Mouse (Mus musculus) heart, embryonic 15.5 days (tissue): ENCODE data around the gene Ndufs1. TPM values are rescaled to one million over a fixed set of nuclear protein-coding genes. Genes with fewer than 3 reads are reported as not detected.
"Not testable (repeated sequence)": the region's sequence is repeated elsewhere in the genome, so short reads cannot be mapped to it uniquely, and the experiment has no call there.

Experiments
- ATAC-seq: fragments of 200-750 bp; cut with Nextera tagmentation; replicated peaks from 2 replicates; pipeline ENCODE4 v1.8.0; 2017; ENCODE audit warnings: low read depth, moderate TSS enrichment; ENCODE audit not compliant: insufficient number of reproducible peaks, insufficient read depth, low FRiP score
- H3K27ac ChIP-seq: fragments of 300-500 bp; sonication (generic); 2 replicates; pipeline ENCODE4 v1.5.1; 2015; ENCODE audit warnings: mild to moderate bottlenecking, inconsistent platforms
- H3K27me3 ChIP-seq: fragments of 300-500 bp; sonication (generic); 2 replicates; pipeline ENCODE4 v1.6.1; 2015; ENCODE audit warnings: inconsistent platforms
- H3K36me3 ChIP-seq: fragments of 300-500 bp; sonication (generic); 2 replicates; pipeline ENCODE4 v1.6.1; 2015; ENCODE audit warnings: mild to moderate bottlenecking, inconsistent platforms
- H3K4me1 ChIP-seq: fragments of 300-500 bp; sonication (generic); replicated peaks from 2 replicates; pipeline ENCODE4 v1.6.1; 2015; ENCODE audit warnings: inconsistent platforms
- H3K4me2 ChIP-seq: fragments of 300-500 bp; sonication (generic); 2 replicates; pipeline ENCODE4 v1.6.1; 2015; ENCODE audit warnings: inconsistent platforms, mild to moderate bottlenecking, moderate library complexity
- H3K4me3 ChIP-seq: fragments of 300-500 bp; sonication (generic); 2 replicates; pipeline ENCODE4 v1.5.1; 2015; ENCODE audit warnings: mild to moderate bottlenecking, inconsistent platforms
- H3K9ac ChIP-seq: fragments of 300-500 bp; sonication (generic); 2 replicates; pipeline ENCODE4 v1.6.1; 2015; ENCODE audit warnings: mild to moderate bottlenecking, inconsistent platforms
- H3K9me3 ChIP-seq: fragments of 300-500 bp; sonication (generic); replicated peaks from 2 replicates; pipeline ENCODE4 v1.6.1; 2016; ENCODE audit warnings: inconsistent platforms
- WGBS: fragments of 180-500 bp; shearing (Covaris S2); methylation state at CpG from one replicate; pipeline ENCODE4 v1.1.7; 2015; ENCODE audit warnings: mixed read lengths; 5-methylcytosine and 5-hydroxymethylcytosine counted together
- polyA plus RNA-seq: library from polyadenylated mRNA; unstranded; fragments of >200 nt; fragmentation: Nextera tagmentation; extraction: Ambion mirVana; gene quantifications from 2 replicates; pipeline ENCODE4 v1.2.1, GENCODE M21; 2015

Ndufs1 gene
- polyA plus RNA-seq, 1 experiment from 2014 or later, result 378 TPM

DNA sequence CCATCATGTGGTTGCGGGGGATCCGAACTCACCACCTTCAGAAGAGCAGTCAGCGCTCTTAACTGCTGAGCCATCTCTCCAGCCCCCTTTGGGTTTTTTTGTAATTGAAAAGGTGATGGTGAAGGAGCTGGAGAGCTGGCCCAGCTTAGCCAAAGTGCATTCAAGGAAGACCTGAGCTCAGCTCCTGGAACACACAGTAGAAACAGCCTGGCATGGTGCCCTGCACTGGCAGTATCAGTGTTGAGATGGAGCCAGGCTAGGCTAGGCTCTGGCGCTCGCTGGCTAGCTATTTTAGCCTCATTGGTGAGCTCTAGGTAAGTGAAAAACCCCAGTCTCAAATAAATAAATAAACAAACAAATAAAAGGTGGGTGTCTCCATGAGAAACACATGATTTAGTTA is 5.6 kb upstream of the Ndufs1 start:
- WGBS, result 70% methylated on average over 5 of the region's 5 CpGs
- Histone ChIP-seq H3K9me3 (no peaks in the 10 kb centered on the region), H3K27me3 (no peaks in the 10 kb centered on the region), H3K9ac (no peak overlapping the region), H3K4me2 (no peak overlapping the region), H3K4me1 (peaks cover 16% of the 10 kb centered on the region), H3K4me3 (no peak overlapping the region), H3K27ac (no peak overlapping the region), H3K36me3 (peaks cover 29% of the 10 kb centered on the region)
- no peak for ATAC-seq

DNA sequence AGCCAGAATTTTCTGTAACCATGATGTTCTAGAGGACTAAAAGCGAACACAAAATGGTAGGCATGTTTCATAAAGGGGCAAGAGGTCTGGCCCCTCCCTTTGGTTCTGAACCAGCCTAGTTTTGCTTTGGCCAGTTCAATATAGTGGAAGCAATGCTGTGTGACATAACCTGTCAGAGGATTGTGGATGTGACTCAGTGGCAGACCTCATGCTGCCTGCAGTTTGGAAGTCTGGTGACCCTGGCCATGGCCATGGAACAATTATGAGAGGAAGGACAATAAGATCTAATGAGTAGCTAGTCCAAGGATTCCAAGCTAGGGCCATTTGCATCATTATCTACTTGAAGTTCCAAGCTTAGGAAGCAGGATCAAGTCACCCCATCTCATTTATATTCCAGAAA is 4.8 kb upstream of the Ndufs1 start:
- no peak for ATAC-seq
- no peak overlapping the region for H3K4me3 ChIP-seq
- no peak overlapping the region for H3K4me2 ChIP-seq
- 98% methylated on average over 1 of the region's 1 CpGs for WGBS
- H3K36me3 ChIP-seq, result peaks cover 29% of the 10 kb centered on the region
- H3K4me1 ChIP-seq, result peaks cover 16% of the 10 kb centered on the region
- H3K27ac ChIP-seq, result no peak overlapping the region
- H3K9me3 ChIP-seq, result no peaks in the 10 kb centered on the region
- H3K9ac ChIP-seq, result no peak overlapping the region
- no peaks in the 10 kb centered on the region for H3K27me3 ChIP-seq

DNA sequence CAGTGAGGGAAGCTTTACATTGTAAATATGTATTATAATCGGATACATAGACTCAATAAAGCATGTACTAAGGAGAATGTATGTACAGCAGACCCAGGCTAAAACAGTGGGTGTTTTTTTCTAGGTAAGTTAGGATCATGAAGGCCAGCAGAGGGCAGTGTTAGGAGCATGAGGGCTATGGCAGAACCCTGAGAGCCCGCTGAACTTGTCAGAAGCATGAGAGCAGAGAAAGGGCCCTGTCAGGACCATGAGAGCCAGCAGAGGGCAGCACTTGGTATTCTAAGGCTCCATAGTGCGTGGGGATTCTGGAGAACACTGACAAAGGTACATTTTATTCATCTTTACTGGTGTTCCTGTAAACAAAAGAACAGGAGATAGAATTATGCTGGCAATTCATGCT is 4.4 kb upstream of the Ndufs1 start:
- H3K36me3 ChIP-seq, result peaks cover 29% of the 10 kb centered on the region
- peak; percentile 78 for ATAC-seq

DNA sequence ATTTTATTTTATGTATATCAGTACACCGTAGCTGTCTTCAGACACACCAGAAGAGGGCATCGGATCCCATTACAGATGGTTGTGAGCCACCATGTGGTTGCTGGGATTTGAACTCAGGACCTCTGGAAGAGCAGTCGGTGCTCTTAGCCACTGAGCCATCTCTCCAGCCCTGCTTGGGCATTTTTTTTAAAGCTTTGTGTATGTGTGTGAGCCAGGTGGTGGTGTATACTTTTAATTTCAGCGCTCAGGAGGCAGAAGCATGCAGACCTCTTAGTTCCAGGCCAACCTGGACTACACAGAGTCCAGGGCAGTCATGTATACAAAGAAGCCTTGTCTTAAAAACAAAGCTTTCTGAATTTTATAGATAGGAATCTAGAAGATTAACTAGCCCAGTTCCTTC is 3.9 kb upstream of the Ndufs1 start:
- Histone ChIP-seq H3K4me1 (peaks cover 17% of the 10 kb centered on the region), H3K36me3 (peaks cover 29% of the 10 kb centered on the region)
- not testable (repeated sequence) for H3K4me3 ChIP-seq, H3K9me3 ChIP-seq, H3K27me3 ChIP-seq, H3K9ac ChIP-seq, ATAC-seq, H3K4me2 ChIP-seq, H3K27ac ChIP-seq
- 69% methylated on average over 4 of the region's 4 CpGs for WGBS

More for the DNA sequence above, 4.4 kb upstream of the Ndufs1 start:
- WGBS, result 8% methylated on average over 3 of the region's 3 CpGs
- no peak overlapping the region for H3K9ac ChIP-seq
- no peak overlapping the region for H3K4me3 ChIP-seq
- H3K4me2 ChIP-seq, result no peak overlapping the region
- no peaks in the 10 kb centered on the region for H3K27me3 ChIP-seq
- H3K9me3 ChIP-seq, result no peaks in the 10 kb centered on the region
- peaks cover 16% of the 10 kb centered on the region for H3K4me1 ChIP-seq
- H3K27ac ChIP-seq, result no peak overlapping the region

DNA sequence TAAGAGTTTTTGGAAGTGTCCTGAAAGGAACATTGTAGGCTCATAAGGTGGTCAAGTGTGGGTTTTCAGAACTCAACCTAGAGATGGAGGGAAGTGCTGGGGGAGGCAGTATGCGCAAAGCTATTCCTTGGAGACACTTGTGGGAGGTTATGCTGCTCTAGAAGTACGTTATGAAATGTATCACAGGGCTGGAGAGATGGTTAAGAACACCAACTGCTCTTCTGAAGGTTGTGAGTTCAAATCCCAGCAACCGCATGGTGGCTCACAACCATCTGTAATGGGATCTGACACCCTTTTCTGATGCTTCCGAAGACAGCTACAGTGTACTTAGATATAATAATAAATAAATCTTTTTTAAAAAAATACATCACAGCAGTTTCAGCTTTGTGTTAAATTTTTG is 3.5 kb upstream of the Ndufs1 start:
- H3K4me2 ChIP-seq, result no peak overlapping the region
- ATAC-seq, result no peak
- H3K9me3 ChIP-seq, result no peaks in the 10 kb centered on the region
- no peak overlapping the region for H3K27ac ChIP-seq
- peaks cover 21% of the 10 kb centered on the region for H3K4me1 ChIP-seq
- peaks cover 29% of the 10 kb centered on the region for H3K36me3 ChIP-seq
- 91% methylated on average over 4 of the region's 4 CpGs for WGBS
- H3K27me3 ChIP-seq, result no peaks in the 10 kb centered on the region
- no peak overlapping the region for H3K4me3 ChIP-seq
- no peak overlapping the region for H3K9ac ChIP-seq

DNA sequence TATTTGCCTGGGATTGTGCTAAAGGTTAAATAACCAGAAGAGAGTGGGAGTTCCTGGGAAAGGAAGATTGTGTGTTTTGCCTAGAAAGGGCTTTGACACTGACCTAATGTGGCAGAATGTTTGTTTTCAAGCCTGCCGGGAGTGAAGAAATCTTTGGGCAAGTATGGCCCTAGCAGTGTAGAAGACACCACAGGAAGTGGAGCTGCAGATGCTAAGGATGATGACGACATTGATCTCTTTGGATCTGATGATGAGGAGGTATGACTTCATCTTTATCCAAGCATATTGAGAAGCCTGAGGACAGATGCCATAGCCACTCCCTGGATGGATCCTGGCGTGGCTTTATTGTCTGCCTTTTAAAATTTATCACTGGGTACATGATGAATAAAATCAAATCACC is 1.7 kb upstream of the Ndufs1 start:
- ATAC-seq, result no peak
- H3K36me3 ChIP-seq, result peaks cover 29% of the 10 kb centered on the region
- H3K4me3 ChIP-seq, result peak overlapping the region; percentile 98
- no peaks in the 10 kb centered on the region for H3K27me3 ChIP-seq
- 69% methylated on average over 3 of the region's 3 CpGs for WGBS
- H3K9me3 ChIP-seq, result no peaks in the 10 kb centered on the region
- H3K4me1 ChIP-seq, result peaks cover 27% of the 10 kb centered on the region
- peak overlapping the region; percentile 69 for H3K4me2 ChIP-seq
- H3K9ac ChIP-seq, result peak overlapping the region; percentile 99
- no peak overlapping the region for H3K27ac ChIP-seq

DNA sequence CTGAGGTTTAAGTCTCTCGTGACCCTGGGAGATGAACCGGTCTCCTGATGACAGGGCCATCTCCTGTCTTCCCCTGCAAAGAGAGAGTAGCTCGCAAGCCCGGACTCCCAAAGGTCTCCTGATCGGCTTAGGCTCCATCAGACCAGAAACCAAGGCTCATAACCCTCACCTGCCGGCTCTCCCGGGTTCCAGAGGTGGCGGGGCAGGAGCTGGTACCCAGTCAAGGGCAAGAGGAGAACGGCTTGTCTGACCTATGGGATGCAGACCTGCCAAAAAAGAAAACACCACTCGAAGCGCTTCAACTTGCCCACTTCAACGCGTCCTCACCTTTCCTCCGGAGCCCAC is 402 bp downstream of the Ndufs1 start:
- ATAC-seq, result peak; percentile 21; the same call in 1 of the 2 replicates
- peaks cover 38% of the 10 kb centered on the region for H3K36me3 ChIP-seq

DNA sequence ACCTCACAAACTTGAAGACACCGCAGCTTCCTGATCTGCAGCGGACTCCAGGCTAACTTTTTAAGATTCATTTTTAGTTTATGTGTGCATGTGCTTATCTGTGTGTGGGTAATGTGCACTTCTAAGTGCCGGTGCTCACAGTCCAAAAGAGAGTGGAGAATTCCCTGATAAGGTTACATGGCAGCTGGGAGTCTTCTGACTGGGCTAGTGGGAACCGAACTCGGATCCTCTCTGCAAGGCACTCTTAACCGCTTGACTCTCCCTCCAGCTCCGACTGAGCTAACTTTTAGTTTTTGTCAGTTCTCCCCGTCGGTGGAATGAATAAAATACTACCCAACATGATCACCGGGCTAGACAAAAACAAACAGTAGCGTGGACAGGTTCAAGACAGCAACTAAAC is 780 bp downstream of the Ndufs1 start:
- H3K4me3 ChIP-seq, result peak overlapping the region; percentile 98
- H3K4me2 ChIP-seq, result peak overlapping the region; percentile 69
- H3K9ac ChIP-seq, result peak overlapping the region; percentile 99
- no peaks in the 10 kb centered on the region for H3K9me3 ChIP-seq
- no peaks in the 10 kb centered on the region for H3K27me3 ChIP-seq
- ATAC-seq, result no peak
- H3K27ac ChIP-seq, result peak overlapping the region; percentile 93
- H3K4me1 ChIP-seq, result peaks cover 22% of the 10 kb centered on the region
- 5% methylated on average over 11 of the region's 11 CpGs for WGBS
- H3K36me3 ChIP-seq, result peaks cover 41% of the 10 kb centered on the region

More for the DNA sequence above, 402 bp downstream of the Ndufs1 start:
- peak overlapping the region; percentile 93 for H3K27ac ChIP-seq
- H3K4me2 ChIP-seq, result peak overlapping the region; percentile 69
- H3K9ac ChIP-seq, result peak overlapping the region; percentile 99
- H3K27me3 ChIP-seq, result no peaks in the 10 kb centered on the region
- H3K9me3 ChIP-seq, result no peaks in the 10 kb centered on the region
- peak overlapping the region; percentile 98 for H3K4me3 ChIP-seq
- H3K4me1 ChIP-seq, result peaks cover 22% of the 10 kb centered on the region
- 0% methylated on average over 14 of the region's 14 CpGs for WGBS

DNA sequence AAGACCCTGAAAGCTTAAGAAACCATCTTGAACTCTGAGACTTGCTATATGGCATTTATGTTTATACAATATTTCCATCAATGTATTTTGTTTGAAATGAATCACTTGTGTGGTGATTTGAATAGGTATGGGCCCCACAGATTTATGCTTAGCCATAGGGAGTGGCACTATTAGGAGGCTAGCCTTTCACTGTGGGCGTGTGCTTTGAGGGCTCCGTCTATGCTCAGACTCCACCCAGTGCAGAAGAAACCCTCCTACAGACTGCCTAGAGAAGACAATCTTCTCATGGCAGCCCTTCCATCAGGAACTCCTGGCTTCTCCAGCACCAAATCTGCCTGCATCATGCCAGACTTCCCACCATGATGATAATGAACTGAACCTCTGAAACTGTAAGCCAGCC is 8.0 kb downstream of the Ndufs1 start:
- H3K36me3 ChIP-seq, result peaks cover 69% of the 10 kb centered on the region
- ATAC-seq, result no peak

DNA sequence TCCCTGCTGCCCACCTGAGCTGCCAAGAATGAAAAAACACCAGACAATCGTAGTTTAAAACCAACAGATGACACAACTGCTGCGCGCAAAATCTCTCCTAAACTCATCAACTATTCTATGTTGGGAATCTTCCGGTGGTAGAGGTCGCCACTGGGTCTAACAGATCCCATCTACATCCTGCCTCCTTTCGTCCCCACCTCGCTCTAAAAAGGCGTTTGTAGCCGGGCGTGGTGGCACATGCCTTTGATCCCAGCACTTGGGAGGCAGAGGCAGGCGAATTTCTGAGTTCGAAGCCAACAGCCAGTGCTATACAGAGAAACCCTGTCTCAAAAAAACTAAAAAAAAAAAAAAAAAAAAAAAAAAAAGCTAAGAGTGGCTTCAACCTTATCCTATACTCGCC is 36.4 kb downstream of the Ndufs1 start:
- H3K36me3 ChIP-seq, result peaks cover 54% of the 10 kb centered on the region
- no peak overlapping the region for H3K9ac ChIP-seq
- H3K27me3 ChIP-seq, result no peaks in the 10 kb centered on the region
- no peaks in the 10 kb centered on the region for H3K9me3 ChIP-seq
- no peak overlapping the region for H3K4me2 ChIP-seq
- WGBS, result 93% methylated on average over 13 of the region's 13 CpGs
- H3K4me3 ChIP-seq, result no peak overlapping the region
- H3K4me1 ChIP-seq, result no peaks in the 10 kb centered on the region
- ATAC-seq, result no peak
- H3K27ac ChIP-seq, result no peak overlapping the region

More for the DNA sequence above, 8.0 kb downstream of the Ndufs1 start:
- Histone ChIP-seq H3K27ac (no peak overlapping the region), H3K9me3 (no peaks in the 10 kb centered on the region), H3K4me1 (no peaks in the 10 kb centered on the region), H3K4me3 (no peak overlapping the region), H3K27me3 (no peaks in the 10 kb centered on the region), H3K4me2 (no peak overlapping the region), H3K9ac (no peak overlapping the region)
- 82% methylated on average over 2 of the region's 2 CpGs for WGBS

DNA sequence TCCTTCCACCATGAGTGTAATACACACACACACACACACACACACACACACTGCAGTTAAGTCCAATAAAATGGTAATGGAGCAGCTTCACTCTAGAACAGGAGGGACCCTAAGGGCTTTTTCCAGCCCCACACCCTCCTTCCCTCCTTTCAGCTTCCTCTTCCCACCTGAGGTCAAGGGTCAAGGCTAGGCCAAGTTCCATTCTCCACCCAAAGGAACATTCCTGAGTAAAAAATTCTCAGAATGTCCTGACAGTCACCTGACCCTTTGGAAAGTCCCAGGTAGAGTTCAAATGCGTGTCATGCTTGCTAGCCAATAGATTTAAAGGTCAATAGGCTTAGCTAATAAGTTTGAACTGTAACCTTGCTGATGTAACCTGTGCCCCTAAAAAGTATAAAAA is 38.0 kb downstream of the Ndufs1 start:
- not testable (repeated sequence) for H3K9ac ChIP-seq, H3K4me2 ChIP-seq, H3K4me1 ChIP-seq, H3K4me3 ChIP-seq, H3K27ac ChIP-seq, H3K27me3 ChIP-seq, ATAC-seq, H3K9me3 ChIP-seq
- 97% methylated on average over 1 of the region's 1 CpGs for WGBS
- peaks cover 38% of the 10 kb centered on the region for H3K36me3 ChIP-seq

DNA sequence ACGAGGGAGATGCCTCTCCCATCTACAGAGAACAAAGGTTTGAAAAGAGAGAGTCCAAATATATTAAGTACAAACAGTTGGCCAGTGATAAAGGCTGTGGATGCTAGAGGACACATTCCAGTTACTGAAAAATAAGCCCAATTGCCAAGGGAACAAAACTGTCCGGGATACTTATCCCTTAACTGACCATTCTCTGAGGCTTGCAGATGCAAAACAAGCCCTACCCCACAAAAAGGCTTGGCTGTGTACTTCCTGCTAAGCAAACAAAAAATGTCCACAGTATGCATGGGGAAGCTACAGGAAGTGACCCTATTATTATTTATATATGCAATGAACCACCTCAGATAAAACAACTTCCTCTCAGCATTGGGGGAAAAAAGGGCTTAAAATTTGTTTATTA is 38.7 kb downstream of the Ndufs1 start:
- Histone ChIP-seq H3K27ac (no peak overlapping the region), H3K36me3 (peaks cover 33% of the 10 kb centered on the region), H3K27me3 (no peaks in the 10 kb centered on the region), H3K4me3 (no peak overlapping the region), H3K9me3 (no peaks in the 10 kb centered on the region), H3K4me2 (no peak overlapping the region), H3K4me1 (no peaks in the 10 kb centered on the region), H3K9ac (no peak overlapping the region)
- 71% methylated on average over 2 of the region's 2 CpGs for WGBS
- no peak for ATAC-seq
